Mouse (Mus musculus) olfactory bulb, adult 2 months (tissue): Measurements from ENCODE around the gene Bex6.

ENCODE experiments used
- CTCF ChIP-seq: fragments of 200-500 bp; IDR thresholded peaks from 2 replicates; pipeline ENCODE4 v1.5.1; 2012; ENCODE audit warnings: low read depth, mild to moderate bottlenecking, low read length, moderate library complexity; ENCODE audit not compliant: insufficient read depth
- POLR2A ChIP-seq: fragments of 200-500 bp; IDR thresholded peaks from 2 replicates; pipeline ENCODE4 v1.6.1; 2012; ENCODE audit warnings: mild to moderate bottlenecking, low read depth, low read length, moderate library complexity; ENCODE audit not compliant: insufficient read depth

DNA sequence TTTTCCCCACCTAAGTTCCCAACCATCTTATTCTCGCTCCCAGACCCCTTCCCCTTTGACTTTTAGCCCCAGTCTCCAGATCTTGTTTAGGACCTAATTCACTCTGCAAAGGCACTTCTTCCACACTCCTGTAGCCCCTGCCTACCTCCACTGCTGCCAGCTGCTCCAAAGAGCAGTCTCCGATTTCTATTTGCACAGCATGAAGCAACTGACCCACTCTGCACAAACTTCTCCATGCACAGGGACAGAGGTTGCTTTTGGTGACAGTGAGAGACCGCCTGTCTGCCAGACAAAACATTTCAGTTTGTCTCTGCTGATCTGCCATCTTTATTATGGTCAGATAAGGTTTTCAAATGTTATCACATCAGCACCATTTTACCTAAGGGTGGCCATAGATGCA is 46.5 kb upstream of the Bex6 start:
- TF ChIP-seq CTCF (no peak), POLR2A (no peak)
